Mouse (Mus musculus) hindbrain, embryonic 11.5 days (tissue): ENCODE data around the gene Anapc13. TPM values are rescaled to one million over a fixed set of nuclear protein-coding genes. Genes with fewer than 3 reads are reported as not detected.

Experiments
- ATAC-seq: fragments of 200-750 bp; cut with Nextera tagmentation; 2 replicates; pipeline ENCODE4 v1.8.0; 2017; ENCODE audit warnings: mild to moderate bottlenecking, moderate TSS enrichment, moderate library complexity; ENCODE audit not compliant: low FRiP score
- DNase-seq: peaks from one replicate; pipeline ENCODE4 v3.0.0-alpha.2; 2015; ENCODE audit warnings: low spot score
- H3K27ac ChIP-seq: fragments of 300-500 bp; sonication (generic); 2 replicates; pipeline ENCODE4 v1.5.1; 2014; ENCODE audit warnings: mild to moderate bottlenecking, low read depth, low read length
- H3K27me3 ChIP-seq: fragments of 300-500 bp; sonication (generic); 2 replicates; pipeline ENCODE4 v1.6.1; 2014; ENCODE audit warnings: mild to moderate bottlenecking, low read length, moderate library complexity, mixed read lengths; ENCODE audit not compliant: control insufficient read depth, insufficient read depth
- H3K36me3 ChIP-seq: fragments of 300-500 bp; sonication (generic); 2 replicates; pipeline ENCODE4 v1.6.1; 2014; ENCODE audit warnings: mild to moderate bottlenecking, low read length, moderate library complexity, mixed read lengths; ENCODE audit not compliant: control insufficient read depth, insufficient read depth
- H3K4me1 ChIP-seq: fragments of 300-500 bp; sonication (generic); replicated peaks from 2 replicates; pipeline ENCODE4 v1.6.1; 2014; ENCODE audit warnings: low read length, mixed read lengths; ENCODE audit not compliant: control insufficient read depth, insufficient read depth
- H3K4me2 ChIP-seq: fragments of 300-500 bp; sonication (generic); replicated peaks from 2 replicates; pipeline ENCODE4 v1.6.1; 2014; ENCODE audit warnings: mild to moderate bottlenecking, low read depth, low read length
- H3K4me3 ChIP-seq: fragments of 300-500 bp; sonication (generic); 2 replicates; pipeline ENCODE4 v1.5.1; 2014; ENCODE audit warnings: low read depth, low read length
- H3K9ac ChIP-seq: fragments of 300-500 bp; sonication (generic); 2 replicates; pipeline ENCODE4 v1.6.1; 2014; ENCODE audit warnings: low read depth, low read length
- H3K9me3 ChIP-seq: fragments of 300-500 bp; sonication (generic); 2 replicates; pipeline ENCODE4 v1.6.1; 2016; ENCODE audit warnings: low read length; ENCODE audit not compliant: control insufficient read depth
- WGBS: fragments of 180-500 bp; shearing (Covaris S2); extraction: QIAGEN DNeasy Blood & Tissue Kit; methylation state at CpG from one replicate; pipeline ENCODE4 v1.1.7; 2014; 5-methylcytosine and 5-hydroxymethylcytosine counted together
- polyA plus RNA-seq: library from polyadenylated mRNA; unstranded; fragments of >200 nt; fragmentation: Nextera tagmentation; extraction: Ambion mirVana; gene quantifications from 2 replicates; pipeline ENCODE4 v1.2.1, GENCODE M21; 2014

Anapc13 gene
- 160 and 165 TPM in 2 replicates for polyA plus RNA-seq

DNA sequence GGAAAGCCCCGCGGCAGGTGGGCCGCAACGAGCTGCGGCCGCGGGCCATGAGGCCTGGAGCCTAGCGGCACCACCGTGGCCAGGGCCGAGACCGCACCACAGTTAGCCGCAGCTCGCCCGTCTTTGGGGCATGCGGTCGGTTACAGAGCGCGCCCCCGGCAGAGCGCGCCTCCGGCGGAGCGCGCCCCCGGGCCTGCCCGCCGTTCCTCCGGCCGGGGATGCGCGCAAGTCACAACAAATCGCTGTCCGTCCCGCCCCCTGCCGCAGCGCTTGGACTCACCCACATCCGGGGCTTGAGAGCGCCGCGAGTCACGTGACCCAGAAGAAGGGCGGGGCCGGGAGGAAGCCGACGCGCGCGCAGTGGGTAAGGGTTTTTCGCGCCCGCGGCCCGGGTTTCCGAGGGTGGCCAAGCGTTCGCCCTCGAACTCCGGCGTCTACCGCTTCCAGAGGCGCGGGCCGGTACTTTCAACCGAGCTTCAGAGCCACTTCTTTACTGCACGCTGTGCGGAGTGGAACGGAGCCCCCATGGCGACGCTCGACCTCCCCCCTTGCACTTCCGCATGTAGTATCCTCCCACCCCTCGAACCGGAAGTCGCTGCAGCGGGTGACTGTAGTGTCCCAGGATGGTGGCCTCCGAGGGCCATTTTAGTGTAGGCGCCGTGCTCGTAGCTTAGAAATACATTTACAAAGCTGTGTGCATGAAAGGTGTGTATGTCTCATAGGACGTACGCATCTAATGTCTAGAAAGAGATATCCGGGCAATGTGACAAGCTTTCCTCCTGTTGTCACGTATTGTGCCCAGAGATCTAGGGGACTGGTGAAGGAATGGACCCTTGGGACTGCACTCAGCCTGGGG is at the start of gene Anapc13, which contains the start of gene Cep63:
Gene Anapc13 (plus strand): TSS at position 314 of the 856 bp plus-strand sequence.
Gene Cep63 (minus strand): TSS at position 552 of the 856 bp plus-strand sequence.
- peak; percentile 96 for ATAC-seq
- Histone ChIP-seq H3K4me3 (peak within 1 kb of the TSS; percentile 85), H3K4me2 (peak within 1 kb of the TSS; percentile 81), H3K36me3 (no peaks in the 10 kb centered on the region), H3K9me3 (no peaks in the 10 kb centered on the region), H3K9ac (peak within 1 kb of the TSS; percentile 99), H3K27ac (peak within 1 kb of the TSS; percentile 96), H3K27me3 (no peaks in the 10 kb centered on the region), H3K4me1 (peaks cover 3% of the 10 kb centered on the region; the same call in 1 of the 2 replicates)
- under 1% methylated on average over 54 of the region's 84 CpGs for WGBS
- peak; percentile 99 for DNase-seq

DNA sequence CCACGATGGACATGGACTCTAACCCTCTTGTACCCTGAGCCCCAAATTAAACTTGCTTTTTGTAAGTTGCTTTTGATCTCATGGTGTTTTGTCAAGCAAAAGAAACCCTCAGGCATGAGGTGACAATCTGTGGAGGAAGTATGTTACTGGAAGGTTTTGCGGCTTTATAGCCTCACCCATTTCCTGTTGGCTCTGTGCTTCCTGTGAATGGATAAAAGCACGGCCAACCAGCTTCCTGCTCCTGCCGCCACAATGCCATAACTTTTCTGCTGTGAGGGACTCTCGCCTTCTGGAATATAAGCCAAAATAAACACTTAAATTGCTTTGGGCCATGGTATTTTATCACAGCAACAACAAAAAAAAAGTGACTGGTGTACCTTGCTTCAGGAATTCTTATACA is 48.6 kb upstream of the Anapc13 start:
- Histone ChIP-seq H3K27ac (no peak overlapping the region), H3K4me1 (no peaks in the 10 kb centered on the region), H3K4me3 (no peak overlapping the region), H3K9me3 (no peaks in the 10 kb centered on the region), H3K4me2 (no peak overlapping the region), H3K27me3 (no peaks in the 10 kb centered on the region), H3K9ac (no peak overlapping the region), H3K36me3 (no peaks in the 10 kb centered on the region)
- DNase-seq (no peak), ATAC-seq (no peak)
- 78% methylated on average over 5 of the region's 5 CpGs for WGBS

DNA sequence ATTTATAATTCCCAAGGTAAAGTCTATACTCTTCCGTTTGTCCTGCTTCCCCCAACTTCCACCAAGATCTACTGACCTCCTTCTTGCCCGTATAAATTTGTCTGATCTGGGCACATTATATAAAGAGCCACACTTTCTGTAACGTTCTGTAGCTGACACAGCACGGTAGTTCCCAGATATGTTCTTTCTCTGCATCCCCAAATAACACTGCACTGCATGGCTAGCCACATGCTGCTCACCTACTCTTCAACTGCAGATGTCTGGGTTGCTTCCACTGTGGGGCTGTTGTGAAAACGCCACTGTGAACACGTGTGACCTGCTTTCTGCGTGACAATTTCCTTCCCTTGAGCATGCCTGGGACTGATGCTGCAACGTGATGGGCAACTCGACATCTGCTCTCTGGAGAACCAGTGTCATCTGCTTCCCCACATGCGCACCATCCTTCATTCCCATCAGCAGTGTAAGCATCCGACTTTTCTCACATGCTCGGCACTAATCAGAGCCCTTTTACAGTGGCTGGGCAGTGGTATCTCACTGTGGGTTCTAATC is 44.1 kb upstream of the Anapc13 start:
- WGBS, result 85% methylated on average over 12 of the region's 12 CpGs
- no peak overlapping the region for H3K27ac ChIP-seq
- no peaks in the 10 kb centered on the region for H3K4me1 ChIP-seq
- no peak for DNase-seq
- H3K9ac ChIP-seq, result no peak overlapping the region
- H3K36me3 ChIP-seq, result 0 out of 2 replicates have a peak, but pooled peaks cover 3% of the 10 kb centered on the region
- no peak overlapping the region for H3K4me2 ChIP-seq
- no peak overlapping the region for H3K4me3 ChIP-seq
- no peaks in the 10 kb centered on the region for H3K9me3 ChIP-seq
- H3K27me3 ChIP-seq, result no peaks in the 10 kb centered on the region
- no peak for ATAC-seq

DNA sequence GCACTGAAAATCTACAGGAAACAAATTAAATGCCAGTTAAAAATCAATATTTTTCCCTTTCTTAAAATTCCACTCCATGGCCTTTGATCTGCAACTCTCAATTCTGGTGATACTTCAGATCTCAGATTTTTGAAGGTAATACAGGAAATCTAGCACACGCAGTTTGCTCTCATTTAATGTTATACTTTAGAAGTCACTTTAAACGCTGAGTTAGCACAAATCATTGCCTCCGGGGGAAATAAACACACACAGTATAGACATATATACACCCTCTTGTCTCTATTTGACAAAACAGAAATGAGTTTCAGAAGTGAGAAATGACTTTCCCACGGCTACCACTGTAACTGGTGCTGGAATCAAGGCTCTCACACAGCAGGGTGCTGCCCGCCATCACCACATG is 38.7 kb upstream of the Anapc13 start:
- ATAC-seq (no peak), DNase-seq (no peak)
- Histone ChIP-seq H3K9me3 (no peaks in the 10 kb centered on the region), H3K4me2 (no peak overlapping the region), H3K27me3 (no peaks in the 10 kb centered on the region), H3K27ac (no peak overlapping the region), H3K4me1 (no peaks in the 10 kb centered on the region), H3K36me3 (0 out of 2 replicates have a peak, but pooled peaks cover 3% of the 10 kb centered on the region), H3K9ac (no peak overlapping the region), H3K4me3 (no peak overlapping the region)
- 72% methylated on average over 5 of the region's 5 CpGs for WGBS

DNA sequence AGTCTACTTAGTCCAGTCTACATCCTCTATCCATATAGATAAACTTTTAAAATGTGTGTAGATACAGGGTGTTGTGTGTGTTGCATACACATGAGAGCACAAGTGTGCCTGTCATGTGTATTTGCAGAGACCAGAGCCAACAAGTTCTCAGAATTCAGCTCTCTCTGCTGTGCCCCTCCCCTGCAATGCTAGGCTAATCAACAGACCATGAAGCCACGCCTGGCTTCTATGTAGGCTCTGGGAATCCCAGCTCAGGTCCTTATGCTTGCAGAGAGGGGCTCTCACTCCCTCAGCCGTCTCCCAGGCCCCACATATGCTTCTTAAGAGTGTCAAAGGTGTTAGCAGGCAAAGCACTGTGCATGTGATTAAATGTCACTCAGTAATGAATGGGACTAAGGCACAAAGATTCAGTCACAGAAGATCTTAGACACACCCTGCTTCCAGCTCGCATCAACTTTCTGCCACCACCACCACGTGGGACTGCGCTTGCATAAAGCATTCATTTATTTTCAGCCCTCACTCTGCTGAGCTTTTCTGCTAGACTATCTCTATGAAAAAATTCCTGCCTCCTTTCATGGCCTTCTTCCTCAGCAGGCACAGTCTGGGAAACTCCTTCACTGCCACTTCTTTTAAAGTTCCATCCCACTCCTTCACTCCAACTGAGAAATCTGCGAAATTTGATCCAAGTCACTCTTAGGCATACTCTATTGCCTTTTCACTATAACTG is 31.3 kb upstream of the Anapc13 start:
- Histone ChIP-seq H3K9ac (no peak overlapping the region), H3K4me1 (no peaks in the 10 kb centered on the region), H3K27ac (no peak overlapping the region), H3K4me2 (no peak overlapping the region), H3K36me3 (no peaks in the 10 kb centered on the region), H3K4me3 (no peak overlapping the region), H3K27me3 (no peaks in the 10 kb centered on the region), H3K9me3 (no peaks in the 10 kb centered on the region)
- 58% methylated on average over 6 of the region's 6 CpGs for WGBS
- no peak for ATAC-seq
- DNase-seq, result peak; percentile 7

DNA sequence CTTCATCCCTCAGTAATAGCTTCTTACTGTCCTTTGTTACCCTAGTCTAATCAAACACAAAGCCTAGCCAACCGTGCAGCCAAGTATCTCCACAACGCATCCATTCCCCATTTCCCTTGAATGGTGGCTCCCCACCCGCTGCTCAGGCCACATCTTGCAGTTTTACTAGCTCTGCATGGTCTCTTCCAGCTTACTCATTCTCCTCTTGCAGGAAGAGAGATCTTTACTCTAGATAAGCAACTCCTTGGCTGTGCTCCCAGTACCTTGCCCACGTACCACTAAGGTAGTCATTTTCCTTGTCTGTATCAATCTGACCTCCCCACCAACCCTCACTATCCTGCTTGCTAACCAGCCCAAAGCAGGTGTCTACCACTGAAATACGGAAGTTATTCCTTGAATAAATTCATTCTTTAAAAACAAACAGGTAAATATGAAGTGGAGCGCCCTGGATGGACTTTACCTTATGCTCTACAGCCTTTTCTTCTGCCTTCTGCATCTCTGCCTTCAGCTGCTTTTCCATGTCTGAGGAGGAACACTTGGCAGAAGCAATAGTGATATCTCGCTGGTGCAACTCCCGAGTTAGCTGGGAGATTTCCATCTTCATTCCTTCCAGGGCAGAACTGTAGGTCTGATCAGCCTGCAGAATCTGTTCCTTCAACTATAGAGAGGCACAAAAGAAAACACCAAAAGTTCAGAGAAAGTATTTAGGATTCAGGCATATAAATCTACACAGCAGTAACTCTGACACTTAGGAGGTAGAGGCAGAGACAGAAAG is 30.2 kb upstream of the Anapc13 start:
- H3K27ac ChIP-seq, result no peak overlapping the region
- no peak overlapping the region for H3K4me2 ChIP-seq
- 84% methylated on average over 8 of the region's 8 CpGs for WGBS
- H3K36me3 ChIP-seq, result no peaks in the 10 kb centered on the region
- no peaks in the 10 kb centered on the region for H3K9me3 ChIP-seq
- H3K27me3 ChIP-seq, result no peaks in the 10 kb centered on the region
- DNase-seq, result no peak
- no peak for ATAC-seq
- no peak overlapping the region for H3K9ac ChIP-seq
- no peaks in the 10 kb centered on the region for H3K4me1 ChIP-seq
- no peak overlapping the region for H3K4me3 ChIP-seq

DNA sequence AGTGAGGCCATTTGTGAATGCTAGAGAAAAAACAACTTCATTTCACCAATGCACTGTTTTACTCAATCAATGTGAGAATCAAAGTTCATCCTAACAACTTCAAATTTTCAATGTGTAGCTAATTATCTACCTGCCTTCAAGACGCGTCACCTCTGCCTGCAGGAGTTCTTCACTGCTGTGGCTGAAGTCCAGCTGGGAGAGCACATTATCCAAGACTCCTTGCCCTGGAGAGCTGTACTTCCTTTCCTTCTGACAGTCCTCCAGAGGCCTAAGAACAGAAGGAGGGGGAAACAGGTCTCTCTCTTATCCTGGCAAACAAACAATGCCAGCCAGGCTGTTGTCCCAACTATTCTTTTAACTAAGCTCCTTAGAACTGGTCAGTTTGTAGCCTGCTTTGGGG is 24.9 kb upstream of the Anapc13 start:
- no peaks in the 10 kb centered on the region for H3K9me3 ChIP-seq
- H3K4me3 ChIP-seq, result no peak overlapping the region
- no peak overlapping the region for H3K27ac ChIP-seq
- H3K9ac ChIP-seq, result no peak overlapping the region
- no peaks in the 10 kb centered on the region for H3K36me3 ChIP-seq
- H3K4me2 ChIP-seq, result no peak overlapping the region
- H3K27me3 ChIP-seq, result no peaks in the 10 kb centered on the region
- 92% methylated on average over 2 of the region's 2 CpGs for WGBS
- no peak for DNase-seq
- no peaks in the 10 kb centered on the region for H3K4me1 ChIP-seq
- no peak for ATAC-seq

DNA sequence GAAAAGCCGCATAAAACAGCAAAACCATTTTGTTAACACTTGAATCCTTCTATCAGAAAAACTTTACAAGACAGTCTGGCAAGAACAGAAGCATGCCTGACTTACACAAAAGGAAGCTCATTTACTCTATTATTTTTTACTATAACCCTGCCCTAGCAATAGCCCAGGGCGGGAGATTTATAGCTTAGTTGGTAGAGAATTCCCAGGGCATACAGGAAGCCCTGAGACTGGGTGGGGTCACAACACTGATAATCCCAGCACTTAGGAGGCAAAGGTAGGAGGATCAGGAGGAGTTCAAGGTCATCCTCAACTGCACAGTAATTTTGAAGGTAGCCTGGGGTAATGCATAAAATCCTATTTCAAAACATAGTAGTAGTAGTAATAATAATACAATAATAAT is 24.4 kb upstream of the Anapc13 start:
- WGBS, result 88% methylated on average over 2 of the region's 2 CpGs
- no peak for ATAC-seq
- no peak overlapping the region for H3K4me2 ChIP-seq
- no peak for DNase-seq
- H3K4me3 ChIP-seq, result no peak overlapping the region
- no peak overlapping the region for H3K27ac ChIP-seq
- H3K27me3 ChIP-seq, result no peaks in the 10 kb centered on the region
- no peak overlapping the region for H3K9ac ChIP-seq
- H3K36me3 ChIP-seq, result no peaks in the 10 kb centered on the region
- no peaks in the 10 kb centered on the region for H3K9me3 ChIP-seq
- H3K4me1 ChIP-seq, result no peaks in the 10 kb centered on the region
